Mouse (Mus musculus) cortical plate, adult 2 months (tissue): ENCODE data around the gene Agtr2. TPM values are rescaled to one million over a fixed set of nuclear protein-coding genes. Genes with fewer than 3 reads are reported as not detected.
"Not testable (repeated sequence)": the region's sequence is repeated elsewhere in the genome, so short reads cannot be mapped to it uniquely, and the experiment has no call there.

ENCODE experiments used
- H3K27ac ChIP-seq: fragments of 200-500 bp; 2 replicates; pipeline ENCODE4 v1.5.1; 2012; ENCODE audit warnings: low read length, control low read depth, inconsistent platforms; ENCODE audit not compliant: insufficient read depth
- H3K4me1 ChIP-seq: fragments of 200-500 bp; 2 replicates; pipeline ENCODE4 v1.6.1; 2011; ENCODE audit warnings: low read length; ENCODE audit not compliant: control insufficient read depth, insufficient read depth
- H3K4me3 ChIP-seq: fragments of 200-500 bp; 2 replicates; pipeline ENCODE4 v1.5.1; 2011; ENCODE audit warnings: mild to moderate bottlenecking, low read length, control low read depth; ENCODE audit not compliant: insufficient read depth
- CTCF ChIP-seq: fragments of 200-500 bp; IDR thresholded peaks from 2 replicates; pipeline ENCODE4 v1.5.1; 2011; ENCODE audit warnings: mild to moderate bottlenecking, control low read depth, low read length; ENCODE audit not compliant: insufficient read depth; ENCODE audit errors: extremely low read depth
- POLR2A ChIP-seq: fragments of 200-500 bp; IDR thresholded peaks from 2 replicates; pipeline ENCODE4 v1.6.1; 2011; ENCODE audit warnings: mild to moderate bottlenecking, low read length, control low read depth; ENCODE audit not compliant: insufficient read depth; ENCODE audit errors: extremely low read depth
- polyA plus RNA-seq: library from polyadenylated mRNA; depleted of rRNA; stranded (reverse); fragments of >200 nt; gene quantifications from 2 replicates; pipeline ENCODE4 v1.2.3, GENCODE M21; 2012; rRNA removed

Gene Agtr2
- 0.32 and 1.5 TPM in 2 replicates for polyA plus RNA-seq

DNA sequence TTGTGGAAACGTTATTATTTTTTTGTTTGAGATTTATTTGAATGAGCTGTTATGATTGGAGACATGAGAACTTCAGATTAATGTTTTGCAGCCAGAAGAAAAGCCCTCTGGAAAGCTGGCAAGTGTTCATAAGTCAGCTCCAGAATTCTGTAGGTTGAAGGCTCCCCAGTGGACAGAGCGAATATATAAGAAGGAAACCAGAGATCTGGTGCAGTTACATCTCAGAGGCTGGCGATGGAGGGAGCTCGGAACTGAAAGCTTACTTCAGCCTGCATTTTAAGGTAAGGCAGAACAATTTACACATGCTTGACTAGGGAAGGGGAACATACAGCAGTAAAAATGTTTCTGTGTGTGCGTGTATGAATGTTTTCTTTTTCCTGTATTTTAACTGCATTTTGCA, at the start of gene Agtr2:
Gene Agtr2, plus strand, starts transcription at position 131 of the 400 bp plus-strand sequence.
- TF ChIP-seq POLR2A (no peak), CTCF (no peak)
- Histone ChIP-seq H3K27ac (no peak within 1 kb of the TSS), H3K4me1 (no peaks in the 10 kb centered on the region), H3K4me3 (no peak within 1 kb of the TSS)

DNA sequence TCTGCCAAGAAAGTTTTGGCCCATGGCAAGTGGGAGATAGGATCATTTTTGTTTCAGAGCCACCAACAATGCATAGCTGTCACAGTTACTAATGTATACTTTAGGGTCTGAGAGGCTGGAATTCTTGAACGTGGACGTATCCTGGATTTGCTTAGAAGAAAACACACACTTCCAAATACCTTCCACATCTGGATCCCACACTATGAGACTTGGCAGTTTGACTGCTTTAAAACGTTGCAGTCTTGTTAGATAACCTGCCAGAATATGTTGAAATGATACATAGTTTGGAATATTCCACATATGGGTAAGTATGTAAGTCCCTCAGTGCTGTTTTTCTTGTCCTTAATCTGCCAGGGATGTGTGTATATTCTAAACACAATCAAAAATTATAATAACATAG, 31.8 kb upstream of the Agtr2 start:
- Histone ChIP-seq H3K4me1 (no peaks in the 10 kb centered on the region), H3K27ac (no peak overlapping the region), H3K4me3 (no peak overlapping the region)
- TF ChIP-seq CTCF (no peak), POLR2A (no peak)

DNA sequence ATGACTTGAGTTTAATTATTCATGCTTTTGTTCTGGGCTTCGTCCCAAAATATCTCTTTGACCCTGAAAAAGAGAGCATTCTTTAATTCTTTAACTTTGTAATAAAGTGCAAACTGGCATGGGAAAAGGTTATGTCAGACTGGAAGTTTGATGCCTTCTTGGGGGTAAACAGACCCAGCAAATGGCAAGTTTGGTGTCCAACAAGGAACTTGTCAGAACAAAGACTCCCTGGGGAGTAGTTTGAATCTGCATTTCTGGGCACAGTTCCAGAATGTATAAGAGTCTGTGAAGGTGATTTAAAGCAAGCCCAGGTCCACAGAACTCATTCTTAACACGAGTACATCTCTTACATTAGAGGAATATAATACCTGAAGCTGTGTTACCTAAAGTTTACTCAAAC, 3.8 kb downstream of the Agtr2 start:
- TF ChIP-seq CTCF (no peak), POLR2A (no peak)
- H3K27ac ChIP-seq, result no peak overlapping the region
- no peak overlapping the region for H3K4me3 ChIP-seq
- no peaks in the 10 kb centered on the region for H3K4me1 ChIP-seq

DNA sequence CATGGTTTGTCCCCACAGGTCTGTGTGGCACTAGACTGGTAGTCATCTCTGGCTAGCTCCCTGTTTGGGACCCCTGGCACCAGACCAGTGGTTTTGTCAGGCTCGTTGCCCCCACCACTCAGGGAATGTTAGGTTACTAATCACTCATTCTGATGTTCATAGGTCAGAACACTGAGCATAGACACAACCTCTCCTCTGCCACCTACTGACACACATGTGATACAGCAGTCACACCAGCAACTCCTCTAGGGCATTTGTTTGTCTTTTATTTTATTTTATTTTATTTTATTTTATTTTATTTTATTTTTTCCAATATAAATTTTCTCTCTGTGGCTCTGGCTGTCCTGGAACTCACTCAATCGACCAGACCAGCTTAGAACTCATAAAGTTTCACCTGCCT, 15.9 kb downstream of the Agtr2 start:
- H3K4me3 ChIP-seq, result no peak overlapping the region
- no peaks in the 10 kb centered on the region for H3K4me1 ChIP-seq
- TF ChIP-seq CTCF, result no peak
- TF ChIP-seq POLR2A, result no peak
- no peak overlapping the region for H3K27ac ChIP-seq

DNA sequence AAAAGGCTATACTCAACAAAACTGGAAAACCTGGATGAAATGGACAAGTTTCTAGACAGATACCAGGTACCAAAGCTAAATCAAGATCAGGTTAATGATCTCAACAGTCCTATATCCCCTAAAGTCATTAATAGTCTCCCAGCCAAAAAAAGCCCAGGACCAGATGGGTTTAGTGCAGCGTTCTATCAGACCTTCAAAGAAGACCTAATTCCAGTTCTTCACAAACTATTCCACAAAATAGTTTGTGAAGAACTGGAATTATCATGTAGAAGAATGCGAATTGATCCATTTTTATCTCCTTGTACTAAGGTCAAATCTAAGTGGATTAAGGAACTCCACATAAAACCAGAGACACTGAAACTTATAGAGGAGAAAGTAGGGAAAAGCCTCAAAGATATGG, 23.0 kb downstream of the Agtr2 start:
- H3K27ac ChIP-seq, H3K4me3 ChIP-seq, H3K4me1 ChIP-seq: not testable (repeated sequence)

DNA sequence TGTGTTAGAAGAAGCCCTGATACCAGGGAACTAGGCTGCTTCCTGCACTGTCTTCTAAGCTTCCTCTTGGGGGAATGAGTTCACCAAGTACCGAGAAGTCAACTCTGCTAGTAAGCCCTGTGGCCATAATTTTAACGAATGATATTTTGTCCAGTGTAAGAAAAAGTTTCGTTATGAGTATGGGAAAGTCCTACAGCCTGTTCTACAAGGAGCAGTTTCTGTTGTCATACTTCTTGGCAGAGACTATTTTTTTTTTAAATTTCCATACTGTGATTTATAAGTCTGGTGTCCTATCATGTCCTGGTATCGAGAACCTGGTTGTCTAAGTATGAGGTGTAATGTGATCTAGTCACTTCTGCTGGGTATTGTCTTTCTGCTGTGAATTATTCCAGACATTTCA, 38.2 kb downstream of the Agtr2 start:
- Histone ChIP-seq H3K4me3 (no peak overlapping the region), H3K27ac (no peak overlapping the region), H3K4me1 (no peaks in the 10 kb centered on the region)
- TF ChIP-seq CTCF, result no peak
- TF ChIP-seq POLR2A, result no peak

Other genes with a start within 250 kb of the Agtr2 start
- 0.02 TPM in 1 of 2 replicates, not detected in the other for gene Slc6a14, start 230.4 kb downstream of the Agtr2 start, polyA plus RNA-seq